Mouse (Mus musculus): ENCODE measurements at regions not wholly inside any gene's neighbourhood (a gene's known extent, or its start where the extent isn't known, plus 50 kb on each side); places are given as distances from the start of the nearest gene placed in this dataset.

DNA sequence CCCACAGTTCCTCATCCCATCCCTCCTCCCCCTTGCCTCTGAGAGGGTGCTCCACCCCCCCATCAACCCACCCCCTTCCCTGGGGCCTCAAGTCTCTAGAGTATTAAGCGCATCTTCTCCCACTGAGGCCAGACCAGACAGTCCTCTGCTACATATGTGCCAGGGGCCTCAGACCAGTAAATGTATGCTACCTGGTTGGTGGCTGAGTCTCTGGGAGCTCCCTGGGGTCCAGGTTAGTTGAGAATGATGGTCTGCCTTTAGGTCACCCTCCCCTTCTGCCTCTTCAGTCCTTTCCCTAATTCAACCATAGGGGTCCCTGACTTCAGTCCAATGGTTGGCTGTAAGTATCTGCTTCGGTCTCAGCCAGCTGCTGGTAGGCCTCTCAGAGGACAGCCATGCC, 58.9 kb upstream of the Ubr2 start:
- no peaks in the 10 kb centered on the region for H3K27me3 ChIP-seq (replicated peaks; ENCODE audit: control insufficient read depth, insufficient read depth, low read length)

DNA sequence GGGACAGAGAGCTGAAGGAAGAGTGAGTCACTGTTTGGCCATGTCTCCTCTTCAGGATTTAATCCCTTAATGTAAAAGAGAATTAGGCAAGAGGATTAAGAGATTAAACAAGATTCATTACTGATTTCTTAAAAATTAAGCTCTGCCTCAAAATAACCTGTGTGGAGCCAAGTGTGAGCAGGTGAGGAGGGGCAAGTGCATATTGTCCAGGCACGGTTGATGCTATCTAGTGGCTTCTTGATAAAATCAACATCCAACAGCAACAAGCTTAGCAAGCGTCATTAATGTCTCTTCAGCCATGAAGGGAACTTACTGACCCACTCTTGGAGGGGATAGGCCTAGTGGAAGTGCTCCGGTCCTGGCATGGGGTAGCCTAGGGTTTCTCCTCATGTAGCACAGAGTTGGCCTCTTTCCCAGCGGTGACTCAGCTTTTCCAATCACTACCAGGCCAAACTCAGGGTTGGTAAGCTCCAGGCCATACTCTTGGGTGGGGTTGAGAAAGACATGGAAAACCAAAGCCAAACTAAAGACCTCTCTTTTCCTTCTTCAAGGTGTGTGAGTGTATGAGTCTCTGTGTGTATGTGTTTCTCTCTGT, 55.0 kb upstream of the Ubr2 start:
- no peaks in the 10 kb centered on the region for H3K27me3 ChIP-seq (replicated peaks; ENCODE audit: control insufficient read depth, insufficient read depth, low read length)
- H3K4me3 ChIP-seq (ENCODE audit: insufficient read depth, low read depth, low read length), result no peak overlapping the region
- WGBS, result 63% methylated on average over 4 of the region's 4 CpGs
- H3K36me3 ChIP-seq (ENCODE audit: control insufficient read depth, insufficient read depth, low read length), result no peaks in the 10 kb centered on the region
- peak overlapping the region; percentile 90 for H3K27ac ChIP-seq (ENCODE audit: insufficient read depth, low read depth, low read length)
- TF ChIP-seq POLR2A (IDR thresholded peaks at IDR 0.05; ENCODE audit: low read depth, low read length) (no peak), CTCF (conservative IDR thresholded peaks at IDR 0.05; ENCODE audit: insufficient read depth, insufficient read length, low read depth, low read length) (no peak)
- peaks cover 16% of the 10 kb centered on the region for H3K4me1 ChIP-seq (ENCODE audit: control insufficient read depth, insufficient read depth, low read length)
- DNase-seq, result peak; percentile 61

More for the DNA sequence above, 58.9 kb upstream of the Ubr2 start:
- WGBS, result 98% methylated on average over 2 of the region's 2 CpGs
- Histone ChIP-seq H3K36me3 (ENCODE audit: control insufficient read depth, insufficient read depth, low read length) (no peaks in the 10 kb centered on the region), H3K27ac (ENCODE audit: insufficient read depth, low read depth, low read length) (no peak overlapping the region), H3K4me3 (ENCODE audit: insufficient read depth, low read depth, low read length) (no peak overlapping the region), H3K4me1 (ENCODE audit: control insufficient read depth, insufficient read depth, low read length) (peaks cover 8% of the 10 kb centered on the region)
- TF ChIP-seq POLR2A (IDR thresholded peaks at IDR 0.05; ENCODE audit: low read depth, low read length) (no peak), CTCF (conservative IDR thresholded peaks at IDR 0.05; ENCODE audit: insufficient read depth, insufficient read length, low read depth, low read length) (no peak)
- DNase-seq, result no peak

DNA sequence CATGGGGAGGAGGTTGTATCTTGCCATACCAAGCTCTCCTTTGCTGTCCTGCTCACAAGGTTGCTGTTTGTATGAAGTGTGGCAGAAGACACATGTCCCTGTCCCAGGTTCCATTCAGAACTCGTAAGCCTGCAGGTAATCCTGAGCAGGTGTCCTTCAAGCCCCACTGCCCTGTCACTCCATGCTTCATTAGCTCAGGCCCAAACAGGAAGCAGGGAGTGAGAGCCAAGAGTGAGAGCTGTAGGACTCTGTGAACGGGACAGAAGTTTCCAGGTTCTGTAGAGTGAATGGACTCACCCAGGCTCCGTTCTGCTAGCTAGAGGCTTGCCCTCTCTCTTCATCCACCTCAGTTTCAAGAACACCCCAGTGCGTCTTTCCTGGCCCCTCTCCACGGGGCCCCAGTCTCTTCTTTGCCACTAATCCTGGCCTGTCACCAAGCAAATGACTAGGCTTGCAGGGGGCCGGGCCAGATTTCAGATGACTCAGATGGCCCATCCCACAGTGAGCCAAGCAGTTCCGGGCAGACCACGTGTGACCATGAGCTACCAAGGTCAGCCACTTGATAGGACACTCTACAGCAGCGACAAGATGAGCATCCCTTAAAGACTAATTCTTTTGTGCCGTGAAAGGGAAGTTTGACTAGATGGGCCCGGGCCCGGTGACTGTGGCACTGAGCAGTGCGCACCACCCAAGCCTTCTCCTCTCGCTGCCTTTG, 54.4 kb upstream of the Ubr2 start:
- no peaks in the 10 kb centered on the region for H3K36me3 ChIP-seq (ENCODE audit: control insufficient read depth, insufficient read depth, low read length)
- no peak overlapping the region for H3K4me3 ChIP-seq (ENCODE audit: insufficient read depth, low read depth, low read length)
- H3K4me1 ChIP-seq (ENCODE audit: control insufficient read depth, insufficient read depth, low read length), result peaks cover 23% of the 10 kb centered on the region
- H3K27me3 ChIP-seq (replicated peaks; ENCODE audit: control insufficient read depth, insufficient read depth, low read length), result no peaks in the 10 kb centered on the region
- H3K27ac ChIP-seq (ENCODE audit: insufficient read depth, low read depth, low read length), result peak overlapping the region; percentile 90
- peak; percentile 70 for DNase-seq
- TF ChIP-seq CTCF (conservative IDR thresholded peaks at IDR 0.05; ENCODE audit: insufficient read depth, insufficient read length, low read depth, low read length) (no peak), POLR2A (IDR thresholded peaks at IDR 0.05; ENCODE audit: low read depth, low read length) (no peak)
- 61% methylated on average over 14 of the region's 14 CpGs for WGBS

DNA sequence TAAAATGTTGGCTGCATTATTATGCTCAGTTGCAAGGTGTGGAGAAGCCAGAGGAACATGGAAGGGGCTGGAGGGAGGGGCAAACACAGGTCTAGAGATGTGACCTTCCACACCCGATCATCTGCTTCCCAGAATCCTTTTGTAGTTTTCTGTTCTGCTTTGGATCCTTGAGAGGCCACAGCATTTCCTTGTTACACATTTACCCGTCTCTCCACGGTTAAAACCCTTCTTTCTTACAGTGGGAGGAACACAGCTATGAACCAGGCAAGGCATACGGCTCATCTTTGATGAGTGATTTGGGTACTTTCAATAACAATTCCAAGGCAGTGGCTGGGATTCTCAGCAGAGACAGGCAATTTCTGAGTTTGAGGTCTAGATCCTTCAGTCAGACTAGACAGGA, 53.6 kb upstream of the Ubr2 start:
- WGBS, result 46% methylated on average over 4 of the region's 4 CpGs
- H3K27ac ChIP-seq (ENCODE audit: insufficient read depth, low read depth, low read length), result peak overlapping the region; percentile 90
- TF ChIP-seq CTCF (conservative IDR thresholded peaks at IDR 0.05; ENCODE audit: insufficient read depth, insufficient read length, low read depth, low read length), result no peak
- TF ChIP-seq POLR2A (IDR thresholded peaks at IDR 0.05; ENCODE audit: low read depth, low read length), result no peak

DNA sequence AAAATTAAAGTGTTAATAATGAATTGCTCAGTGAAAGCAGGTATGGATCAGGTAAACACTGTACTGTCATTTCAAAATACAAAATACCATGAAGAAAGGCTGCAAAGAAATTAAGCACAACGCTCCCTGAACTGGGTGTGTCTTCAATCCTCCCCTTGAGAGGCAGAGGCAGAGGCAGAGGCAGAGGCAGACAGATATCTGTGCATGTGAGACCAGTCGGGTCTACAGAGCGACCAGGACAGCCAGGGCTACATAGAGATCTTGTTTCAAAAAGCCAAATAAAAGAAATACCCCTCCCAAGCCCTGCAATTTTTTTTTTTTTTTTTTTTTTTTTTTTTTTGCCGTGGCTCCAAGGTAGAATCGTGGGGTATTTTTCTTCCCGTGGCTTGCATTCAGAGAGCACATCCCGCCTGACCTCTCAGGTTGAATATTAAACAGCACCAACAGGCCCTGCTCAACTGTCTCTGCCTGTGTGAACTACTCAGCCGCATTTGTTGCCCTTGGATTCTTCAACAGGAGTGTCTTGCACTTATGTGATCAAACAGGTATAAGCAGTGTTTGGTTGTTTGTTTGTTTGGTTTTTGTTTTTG, 50.8 kb upstream of the Ubr2 start:
- peak; percentile 77 for DNase-seq
- peak overlapping the region; percentile 85 for H3K27ac ChIP-seq (ENCODE audit: insufficient read depth, low read depth, low read length)

More for the DNA sequence above, 53.6 kb upstream of the Ubr2 start:
- H3K27me3 ChIP-seq (replicated peaks; ENCODE audit: control insufficient read depth, insufficient read depth, low read length), result no peaks in the 10 kb centered on the region
- peak; percentile 69 for DNase-seq
- H3K36me3 ChIP-seq (ENCODE audit: control insufficient read depth, insufficient read depth, low read length), result no peaks in the 10 kb centered on the region
- peaks cover 28% of the 10 kb centered on the region for H3K4me1 ChIP-seq (ENCODE audit: control insufficient read depth, insufficient read depth, low read length)
- no peak overlapping the region for H3K4me3 ChIP-seq (ENCODE audit: insufficient read depth, low read depth, low read length)

More for the DNA sequence above, 50.8 kb upstream of the Ubr2 start:
- no peak overlapping the region for H3K4me3 ChIP-seq (ENCODE audit: insufficient read depth, low read depth, low read length)
- 39% methylated on average over 8 of the region's 8 CpGs for WGBS
- H3K27me3 ChIP-seq (replicated peaks; ENCODE audit: control insufficient read depth, insufficient read depth, low read length), result no peaks in the 10 kb centered on the region
- no peaks in the 10 kb centered on the region for H3K36me3 ChIP-seq (ENCODE audit: control insufficient read depth, insufficient read depth, low read length)
- H3K4me1 ChIP-seq (ENCODE audit: control insufficient read depth, insufficient read depth, low read length), result peaks cover 28% of the 10 kb centered on the region
- TF ChIP-seq POLR2A (IDR thresholded peaks at IDR 0.05; ENCODE audit: low read depth, low read length) (no peak), CTCF (conservative IDR thresholded peaks at IDR 0.05; ENCODE audit: insufficient read depth, insufficient read length, low read depth, low read length) (no peak)

All from kidney, adult 2 months (tissue).